Mouse (Mus musculus): ENCODE measurements at regions not wholly inside any gene's neighbourhood (a gene's known extent, or its start where the extent isn't known, plus 50 kb on each side); places are given as distances from the start of the nearest gene placed in this dataset.

GRCm38 (mm10) chr12:32637400-32638100 is 181.8 kb upstream of the Nampt start:
- no peak for TF ChIP-seq POLR2A (IDR thresholded peaks at IDR 0.05; ENCODE audit: extremely low read depth, insufficient read depth, low read length)
- peak; percentile 15; the same call in 1 of the 2 replicates for TF ChIP-seq CTCF (IDR thresholded peaks at IDR 0.05; ENCODE audit: extremely low read depth, insufficient read depth, low read length)
